Mouse (Mus musculus): ENCODE measurements around the gene Crb2. TPM values are rescaled to one million over a fixed set of nuclear protein-coding genes. Genes with fewer than 3 reads are reported as not detected.

The Crb2 gene
- polyA plus RNA-seq, 1 experiment from 2014 or later = 5.0 TPM

DNA sequence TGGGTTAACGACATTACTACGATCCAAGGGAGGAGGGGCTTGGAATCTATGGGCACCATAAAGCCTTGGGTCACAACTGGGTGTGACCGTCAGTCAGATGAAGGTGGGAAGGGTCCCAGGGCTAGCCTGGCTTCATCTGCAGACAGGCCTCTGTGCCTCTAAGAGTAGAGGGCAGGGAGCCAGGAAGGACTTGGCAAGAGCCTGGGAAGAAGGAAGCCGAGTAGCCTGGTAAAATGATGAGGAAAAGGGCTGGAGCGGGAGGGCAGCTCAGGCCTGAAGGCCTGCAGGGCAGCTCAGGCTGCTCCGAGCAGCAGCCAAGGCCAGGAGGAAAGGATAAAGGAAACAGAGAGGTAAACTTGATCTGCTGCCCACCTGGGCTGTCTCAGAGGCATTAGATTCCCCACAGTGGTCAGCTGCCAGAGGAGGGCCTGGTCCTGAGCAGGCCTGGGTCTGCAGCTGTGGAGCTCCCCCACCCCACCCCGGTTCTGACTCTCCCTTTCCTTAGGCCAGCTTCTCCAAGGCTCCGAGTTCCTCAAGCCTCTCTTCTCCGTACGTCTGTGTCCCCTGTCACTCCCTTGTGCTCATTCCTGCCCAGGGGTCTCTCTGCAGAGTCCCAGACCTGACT, 27.5 kb upstream of the Crb2 start:
- H3K27me3 ChIP-seq (replicated peaks; ENCODE audit: control insufficient read depth, insufficient read depth, low read length) = no peaks in the 10 kb centered on the region
- no peaks in the 10 kb centered on the region for H3K4me1 ChIP-seq (replicated peaks; ENCODE audit: control insufficient read depth, insufficient read depth, low read length)
- ATAC-seq (replicated peaks; ENCODE audit: low FRiP score) = no peak
- no peak overlapping the region for H3K9ac ChIP-seq (ENCODE audit: low read depth, low read length)
- H3K27ac ChIP-seq (ENCODE audit: low read depth, low read length) = no peak overlapping the region
- H3K4me2 ChIP-seq = no peak overlapping the region
- 61% methylated on average over 10 of the region's 10 CpGs for WGBS
- DNase-seq (ENCODE audit: low spot score) = no peak
- H3K9me3 ChIP-seq (ENCODE audit: control insufficient read depth, low read length) = no peaks in the 10 kb centered on the region
- no peaks in the 10 kb centered on the region for H3K36me3 ChIP-seq (ENCODE audit: control insufficient read depth, insufficient read depth, low read length)
- no peak overlapping the region for H3K4me3 ChIP-seq (ENCODE audit: low read depth, low read length)

DNA sequence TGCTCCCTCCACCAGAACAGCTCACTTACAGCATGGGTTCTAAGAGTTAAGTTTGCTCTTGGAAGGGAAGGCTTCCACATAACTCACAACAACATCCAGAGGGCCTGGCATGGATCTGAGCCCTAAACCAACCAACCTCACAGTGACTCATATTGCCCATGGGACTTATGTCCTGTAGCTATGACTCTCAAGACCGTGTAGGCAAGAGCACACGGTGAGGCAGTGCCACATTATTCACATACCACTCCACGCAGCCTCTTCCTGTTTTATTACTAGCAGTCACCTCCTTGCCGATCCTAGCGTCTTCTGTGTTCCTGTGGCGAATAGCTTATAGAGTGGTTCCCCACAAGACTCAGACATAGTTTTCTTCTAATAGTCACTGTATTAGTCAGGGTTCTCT, 26.7 kb upstream of the Crb2 start:
- Histone ChIP-seq H3K9ac (ENCODE audit: low read depth, low read length) (no peak overlapping the region), H3K27me3 (replicated peaks; ENCODE audit: control insufficient read depth, insufficient read depth, low read length) (no peaks in the 10 kb centered on the region), H3K4me1 (replicated peaks; ENCODE audit: control insufficient read depth, insufficient read depth, low read length) (no peaks in the 10 kb centered on the region), H3K4me3 (ENCODE audit: low read depth, low read length) (no peak overlapping the region), H3K9me3 (ENCODE audit: control insufficient read depth, low read length) (no peaks in the 10 kb centered on the region), H3K27ac (ENCODE audit: low read depth, low read length) (no peak overlapping the region), H3K4me2 (no peak overlapping the region), H3K36me3 (ENCODE audit: control insufficient read depth, insufficient read depth, low read length) (no peaks in the 10 kb centered on the region)
- 62% methylated on average over 6 of the region's 6 CpGs for whole genome bisulfite sequencing
- DNase-seq (ENCODE audit: low spot score) (no peak), ATAC-seq (replicated peaks; ENCODE audit: low FRiP score) (no peak)

DNA sequence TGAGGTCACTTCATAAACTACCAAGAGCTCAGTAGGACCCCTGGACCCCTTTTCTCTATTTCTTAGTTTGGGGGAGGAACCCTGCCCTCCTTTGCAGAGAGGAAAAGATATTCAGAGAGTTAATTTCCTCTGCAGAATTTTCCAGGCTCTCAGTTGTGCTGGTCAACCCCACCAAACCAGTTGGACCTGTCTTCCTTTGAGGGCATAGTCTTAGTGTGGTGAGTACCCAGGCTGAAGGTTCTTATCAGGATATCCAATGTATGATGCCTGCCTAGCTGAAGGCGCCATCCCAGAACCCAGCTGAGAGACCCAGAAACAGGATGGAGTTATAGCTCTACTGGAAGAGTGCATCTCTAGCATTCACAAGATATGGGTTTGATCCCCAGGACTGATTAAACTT, 24.9 kb upstream of the Crb2 start:
- WGBS = 97% methylated on average over 1 of the region's 1 CpGs
- no peak for ATAC-seq (replicated peaks; ENCODE audit: low FRiP score)
- H3K9ac ChIP-seq (ENCODE audit: low read depth, low read length) = no peak overlapping the region

DNA sequence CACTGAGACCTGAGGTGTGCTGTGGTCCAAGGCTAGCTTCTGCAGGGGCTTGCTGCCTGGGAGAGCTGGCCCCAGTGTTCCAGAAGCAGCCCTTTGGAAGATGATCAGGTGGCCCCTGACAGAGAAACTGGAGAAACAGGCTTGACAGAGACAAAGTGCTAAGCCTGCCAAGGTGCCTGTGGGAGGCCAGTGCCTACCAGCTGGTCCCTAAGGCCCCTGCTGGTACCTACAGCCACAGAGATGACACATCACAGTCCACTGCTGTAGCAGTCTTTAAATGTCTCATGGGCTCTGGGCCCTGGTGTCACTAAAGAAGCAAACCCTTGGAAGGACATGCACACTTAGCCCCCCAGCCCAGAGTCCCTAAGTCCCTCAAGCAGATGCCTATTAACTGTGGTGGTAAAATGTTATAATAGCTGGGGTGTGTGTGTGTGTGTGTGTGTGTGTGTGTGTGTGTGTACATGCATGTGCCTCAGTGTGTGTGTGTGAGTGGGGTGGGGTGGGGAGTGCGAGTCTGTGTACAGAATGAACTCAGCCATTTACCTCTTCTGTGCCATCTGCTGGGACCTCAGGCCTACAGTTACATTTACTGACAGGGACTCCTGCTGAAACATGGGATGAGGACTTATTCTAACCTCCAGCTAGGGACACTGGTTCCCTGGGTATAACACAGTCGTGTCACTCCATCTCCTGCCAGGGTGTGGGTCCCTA, 19.7 kb upstream of the Crb2 start:
- no peak overlapping the region for H3K9ac ChIP-seq (ENCODE audit: low read depth, low read length)
- no peaks in the 10 kb centered on the region for H3K4me1 ChIP-seq (replicated peaks; ENCODE audit: control insufficient read depth, insufficient read depth, low read length)
- DNase-seq (ENCODE audit: low spot score) = no peak
- WGBS = 69% methylated on average over 2 of the region's 2 CpGs
- no peak overlapping the region for H3K4me2 ChIP-seq
- H3K27me3 ChIP-seq (replicated peaks; ENCODE audit: control insufficient read depth, insufficient read depth, low read length) = peaks cover 6% of the 10 kb centered on the region; the same call in 1 of the 2 replicates
- H3K9me3 ChIP-seq (ENCODE audit: control insufficient read depth, low read length) = no peaks in the 10 kb centered on the region
- H3K36me3 ChIP-seq (ENCODE audit: control insufficient read depth, insufficient read depth, low read length) = no peaks in the 10 kb centered on the region
- no peak for ATAC-seq (replicated peaks; ENCODE audit: low FRiP score)
- H3K27ac ChIP-seq (ENCODE audit: low read depth, low read length) = no peak overlapping the region
- H3K4me3 ChIP-seq (ENCODE audit: low read depth, low read length) = no peak overlapping the region

More for the DNA sequence above, 24.9 kb upstream of the Crb2 start:
- DNase-seq (ENCODE audit: low spot score) = no peak
- Histone ChIP-seq H3K4me1 (replicated peaks; ENCODE audit: control insufficient read depth, insufficient read depth, low read length) (no peaks in the 10 kb centered on the region), H3K9me3 (ENCODE audit: control insufficient read depth, low read length) (no peaks in the 10 kb centered on the region), H3K36me3 (ENCODE audit: control insufficient read depth, insufficient read depth, low read length) (no peaks in the 10 kb centered on the region), H3K27ac (ENCODE audit: low read depth, low read length) (no peak overlapping the region), H3K4me2 (no peak overlapping the region), H3K27me3 (replicated peaks; ENCODE audit: control insufficient read depth, insufficient read depth, low read length) (peaks cover 6% of the 10 kb centered on the region; the same call in 1 of the 2 replicates), H3K4me3 (ENCODE audit: low read depth, low read length) (no peak overlapping the region)

GRCm38 (mm10) chr2:37757016-37757415, 19.0 kb upstream of the Crb2 start:
- DNase-seq (ENCODE audit: low spot score) (no peak), ATAC-seq (replicated peaks; ENCODE audit: low FRiP score) (no peak)
- H3K9me3 ChIP-seq (ENCODE audit: control insufficient read depth, low read length) = no peaks in the 10 kb centered on the region
- H3K36me3 ChIP-seq (ENCODE audit: control insufficient read depth, insufficient read depth, low read length) = no peaks in the 10 kb centered on the region
- WGBS = 61% methylated on average over 5 of the region's 5 CpGs
- no peak overlapping the region for H3K4me2 ChIP-seq
- no peak overlapping the region for H3K27ac ChIP-seq (ENCODE audit: low read depth, low read length)
- no peak overlapping the region for H3K4me3 ChIP-seq (ENCODE audit: low read depth, low read length)
- H3K9ac ChIP-seq (ENCODE audit: low read depth, low read length) = no peak overlapping the region
- no peaks in the 10 kb centered on the region for H3K4me1 ChIP-seq (replicated peaks; ENCODE audit: control insufficient read depth, insufficient read depth, low read length)
- H3K27me3 ChIP-seq (replicated peaks; ENCODE audit: control insufficient read depth, insufficient read depth, low read length) = peaks cover 6% of the 10 kb centered on the region; the same call in 1 of the 2 replicates

DNA sequence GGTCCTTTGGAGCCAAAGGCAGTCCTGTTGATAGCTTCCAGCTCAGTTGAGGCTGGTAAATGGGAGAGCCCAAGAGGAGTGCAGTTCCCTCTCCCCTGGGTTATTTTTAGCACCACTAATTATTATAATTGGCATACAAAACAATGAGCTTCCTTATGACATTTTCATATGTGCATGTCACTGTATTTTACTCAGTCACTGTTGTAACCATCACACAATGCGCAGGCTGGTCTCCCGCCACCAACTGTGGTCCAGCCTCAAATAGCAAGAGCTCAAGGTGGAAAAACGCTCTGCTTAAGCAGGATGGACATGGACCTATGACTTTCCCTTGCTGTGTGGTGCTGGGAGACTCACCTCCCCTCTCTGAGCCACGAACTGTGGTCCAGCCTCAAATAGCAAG, 18.3 kb upstream of the Crb2 start:
- H3K36me3 ChIP-seq (ENCODE audit: control insufficient read depth, insufficient read depth, low read length) = no peaks in the 10 kb centered on the region
- H3K9ac ChIP-seq (ENCODE audit: low read depth, low read length) = no peak overlapping the region
- no peak for ATAC-seq (replicated peaks; ENCODE audit: low FRiP score)
- H3K4me1 ChIP-seq (replicated peaks; ENCODE audit: control insufficient read depth, insufficient read depth, low read length) = no peaks in the 10 kb centered on the region
- 79% methylated on average over 4 of the region's 4 CpGs for WGBS
- H3K27ac ChIP-seq (ENCODE audit: low read depth, low read length) = no peak overlapping the region
- H3K4me2 ChIP-seq = no peak overlapping the region
- DNase-seq (ENCODE audit: low spot score) = no peak
- peaks cover 6% of the 10 kb centered on the region; the same call in 1 of the 2 replicates for H3K27me3 ChIP-seq (replicated peaks; ENCODE audit: control insufficient read depth, insufficient read depth, low read length)
- no peaks in the 10 kb centered on the region for H3K9me3 ChIP-seq (ENCODE audit: control insufficient read depth, low read length)
- H3K4me3 ChIP-seq (ENCODE audit: low read depth, low read length) = no peak overlapping the region

DNA sequence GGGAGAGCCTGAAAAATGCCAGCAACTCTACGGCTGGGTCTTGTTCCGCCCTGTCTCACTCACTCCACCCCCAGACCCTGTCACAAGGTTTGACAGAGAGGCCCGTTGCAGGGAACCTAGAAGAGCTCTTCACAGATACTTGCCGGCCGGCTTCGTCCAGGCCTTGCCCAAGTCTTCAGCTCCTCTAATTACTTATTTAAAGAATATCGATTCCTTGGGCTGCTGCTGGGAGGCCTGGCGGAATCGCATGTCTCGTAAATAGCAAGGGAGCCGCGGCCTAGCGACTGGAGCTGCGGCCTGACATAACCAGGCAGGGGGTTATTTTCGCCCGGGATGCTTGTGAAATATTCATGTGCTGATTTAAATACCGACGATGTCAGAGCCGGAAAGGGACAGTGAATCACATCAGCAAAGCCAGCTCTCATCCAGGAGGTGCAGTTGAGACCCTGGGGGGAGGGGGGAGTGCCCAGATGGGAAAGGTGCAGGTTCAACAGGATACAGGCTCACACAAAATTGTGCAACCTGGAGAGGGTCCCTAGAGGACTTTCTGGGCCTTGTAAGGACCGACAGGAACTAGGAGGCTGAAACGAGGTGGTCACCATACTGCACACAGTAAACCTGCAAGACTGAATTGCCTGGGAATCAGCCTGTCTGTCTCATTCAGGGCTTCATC, 17.6 kb upstream of the Crb2 start:
- no peak for DNase-seq (ENCODE audit: low spot score)
- no peaks in the 10 kb centered on the region for H3K36me3 ChIP-seq (ENCODE audit: control insufficient read depth, insufficient read depth, low read length)

GRCm38 (mm10) chr2:37760633-37761032, 15.4 kb upstream of the Crb2 start:
- DNase-seq (ENCODE audit: low spot score) (no peak), ATAC-seq (replicated peaks; ENCODE audit: low FRiP score) (no peak)
- Histone ChIP-seq H3K4me1 (replicated peaks; ENCODE audit: control insufficient read depth, insufficient read depth, low read length) (no peaks in the 10 kb centered on the region; the same call in 1 of the 2 replicates), H3K9ac (ENCODE audit: low read depth, low read length) (no peak overlapping the region), H3K4me3 (ENCODE audit: low read depth, low read length) (no peak overlapping the region), H3K9me3 (ENCODE audit: control insufficient read depth, low read length) (no peaks in the 10 kb centered on the region), H3K36me3 (ENCODE audit: control insufficient read depth, insufficient read depth, low read length) (no peaks in the 10 kb centered on the region), H3K27ac (ENCODE audit: low read depth, low read length) (no peak overlapping the region), H3K27me3 (replicated peaks; ENCODE audit: control insufficient read depth, insufficient read depth, low read length) (no peaks in the 10 kb centered on the region; the same call in 1 of the 2 replicates), H3K4me2 (no peak overlapping the region)
- 61% methylated on average over 6 of the region's 6 CpGs for WGBS

More for the DNA sequence above, 17.6 kb upstream of the Crb2 start:
- Histone ChIP-seq H3K4me3 (ENCODE audit: low read depth, low read length) (no peak overlapping the region), H3K4me2 (peak overlapping the region; percentile 5; the same call in 1 of the 2 replicates), H3K9ac (ENCODE audit: low read depth, low read length) (no peak overlapping the region), H3K9me3 (ENCODE audit: control insufficient read depth, low read length) (no peaks in the 10 kb centered on the region), H3K4me1 (replicated peaks; ENCODE audit: control insufficient read depth, insufficient read depth, low read length) (no peaks in the 10 kb centered on the region), H3K27ac (ENCODE audit: low read depth, low read length) (no peak overlapping the region), H3K27me3 (replicated peaks; ENCODE audit: control insufficient read depth, insufficient read depth, low read length) (peaks cover 6% of the 10 kb centered on the region; the same call in 1 of the 2 replicates)
- ATAC-seq (replicated peaks; ENCODE audit: low FRiP score) = no peak
- WGBS = 29% methylated on average over 21 of the region's 21 CpGs
